Mouse (Mus musculus): ENCODE data around the gene Cd72. TPM values are rescaled to one million over a fixed set of nuclear protein-coding genes. Genes with fewer than 3 reads are reported as not detected.

The Cd72 gene
- polyA plus RNA-seq, 1 experiment: 11.4 TPM

DNA sequence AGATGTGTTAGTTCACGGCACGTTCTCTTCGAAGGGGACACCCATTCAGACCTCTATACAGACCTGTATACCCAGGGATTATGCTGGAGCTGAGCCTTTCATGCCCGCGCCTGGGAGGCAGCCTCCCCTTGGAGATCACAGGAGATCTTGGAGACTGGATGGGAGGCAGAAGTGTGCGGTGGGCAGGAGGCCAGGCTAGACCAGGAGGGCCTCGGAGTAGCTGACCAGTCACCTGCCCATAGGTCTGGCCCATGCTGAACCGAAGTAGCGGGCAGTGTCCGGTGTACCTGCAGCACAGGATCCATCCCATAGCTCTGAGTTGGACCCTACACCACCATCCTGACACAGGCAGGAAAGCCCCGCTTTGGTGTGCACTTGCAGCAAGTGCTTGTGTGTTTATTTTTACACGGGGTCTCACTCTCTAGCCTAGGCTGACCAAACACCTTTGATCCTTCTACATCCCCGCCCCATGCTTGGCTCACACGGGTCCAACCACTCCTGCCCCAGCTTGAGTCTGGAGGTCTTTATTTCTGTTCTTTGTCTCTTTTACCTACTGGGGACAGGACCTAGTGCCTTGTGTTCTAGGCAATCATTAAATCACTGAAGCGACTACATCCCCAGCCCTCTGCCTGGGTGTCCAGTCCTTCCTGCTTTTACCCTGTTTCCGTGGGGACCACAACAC lies 26.1 kb downstream of the Cd72 start:
- TF ChIP-seq POLR2A (IDR thresholded peaks at IDR 0.05; ENCODE audit: low read depth, low read length) (no peak), CTCF (IDR thresholded peaks at IDR 0.05; ENCODE audit: extremely low read depth, insufficient read length, insufficient replicate concordance, low read depth, low read length) (no peak)
- no peak overlapping the region for H3K27ac ChIP-seq (ENCODE audit: insufficient read depth, low read depth, low read length)
- H3K27me3 ChIP-seq (ENCODE audit: control insufficient read depth, insufficient read depth, low read length): no peaks in the 10 kb centered on the region
- no peak overlapping the region for H3K4me3 ChIP-seq (ENCODE audit: low read depth, low read length)
- 0 out of 2 replicates have a peak, but pooled peaks cover 8% of the 10 kb centered on the region for H3K4me1 ChIP-seq (ENCODE audit: control insufficient read depth, insufficient read depth, insufficient read length, low read length)
- WGBS: 49% methylated on average over 16 of the region's 16 CpGs
- H3K36me3 ChIP-seq (ENCODE audit: control insufficient read depth, insufficient read depth, low read length): peaks cover 7% of the 10 kb centered on the region

DNA sequence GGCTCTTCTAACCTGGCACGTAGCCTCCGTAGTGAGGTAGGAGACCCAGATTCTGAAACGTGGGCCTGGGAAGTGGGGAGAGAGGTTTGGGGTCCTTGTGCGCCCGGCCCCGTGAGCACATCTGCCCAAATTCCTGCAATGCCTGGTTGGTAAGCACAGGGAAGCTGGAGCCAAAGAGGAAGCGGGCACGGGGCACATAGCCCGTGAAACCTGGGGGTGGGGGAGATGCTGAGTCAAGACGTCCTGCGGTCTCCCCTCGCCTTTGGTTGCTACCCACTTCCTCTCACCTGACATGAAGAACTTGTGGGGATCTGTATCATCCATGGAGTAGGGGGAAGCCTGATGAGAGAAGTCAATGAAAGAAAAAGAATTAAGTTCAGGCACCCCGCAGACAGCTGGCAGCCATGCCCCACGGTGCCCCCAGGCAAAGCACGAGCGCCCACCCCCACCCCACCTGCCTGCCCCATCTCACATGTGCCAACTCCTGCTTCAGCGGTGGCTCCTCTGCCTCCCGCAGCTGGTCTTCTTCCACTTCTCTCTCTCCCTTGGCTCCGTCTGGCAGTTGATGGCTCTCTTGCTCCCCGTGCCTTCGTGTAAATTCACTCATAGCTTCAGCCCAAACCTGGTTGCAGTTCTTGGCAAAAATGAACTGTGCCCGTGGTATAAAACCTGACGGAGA lies 26.8 kb downstream of the Cd72 start:
- H3K27me3 ChIP-seq (ENCODE audit: control insufficient read depth, insufficient read depth, low read length): no peaks in the 10 kb centered on the region
- peaks cover 11% of the 10 kb centered on the region for H3K36me3 ChIP-seq (ENCODE audit: control insufficient read depth, insufficient read depth, low read length)
- TF ChIP-seq POLR2A (IDR thresholded peaks at IDR 0.05; ENCODE audit: low read depth, low read length) (no peak), CTCF (IDR thresholded peaks at IDR 0.05; ENCODE audit: extremely low read depth, insufficient read length, insufficient replicate concordance, low read depth, low read length) (no peak)
- no peak overlapping the region for H3K27ac ChIP-seq (ENCODE audit: insufficient read depth, low read depth, low read length)
- 0 out of 2 replicates have a peak, but pooled peaks cover 8% of the 10 kb centered on the region for H3K4me1 ChIP-seq (ENCODE audit: control insufficient read depth, insufficient read depth, insufficient read length, low read length)
- no peak overlapping the region for H3K4me3 ChIP-seq (ENCODE audit: low read depth, low read length)
- 56% methylated on average over 23 of the region's 23 CpGs for WGBS

DNA sequence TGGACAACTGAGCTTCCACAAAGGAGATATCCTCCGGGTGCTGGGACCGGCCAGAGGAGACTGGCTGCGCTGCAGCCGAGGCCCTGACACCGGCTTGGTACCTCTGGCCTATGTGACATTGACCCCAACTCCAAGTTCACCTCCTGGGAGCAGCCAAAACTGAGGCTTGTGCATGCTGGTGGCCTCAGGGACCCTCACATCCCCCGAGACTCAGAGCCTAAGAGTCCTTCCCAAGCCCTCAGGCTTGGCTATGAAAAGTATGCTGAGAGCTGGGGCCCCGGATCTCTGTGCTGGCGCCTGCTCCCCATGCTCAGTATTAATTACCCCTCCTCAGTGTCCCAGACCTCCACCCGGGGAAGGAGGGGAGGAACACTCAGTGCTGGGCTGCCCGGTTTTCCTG lies 27.9 kb downstream of the Cd72 start:
- WGBS: 82% methylated on average over 10 of the region's 10 CpGs
- H3K36me3 ChIP-seq (ENCODE audit: control insufficient read depth, insufficient read depth, low read length): peaks cover 14% of the 10 kb centered on the region
- TF ChIP-seq POLR2A (IDR thresholded peaks at IDR 0.05; ENCODE audit: low read depth, low read length) (no peak), CTCF (IDR thresholded peaks at IDR 0.05; ENCODE audit: extremely low read depth, insufficient read length, insufficient replicate concordance, low read depth, low read length) (no peak)
- H3K27ac ChIP-seq (ENCODE audit: insufficient read depth, low read depth, low read length): no peak overlapping the region
- 0 out of 2 replicates have a peak, but pooled peaks cover 6% of the 10 kb centered on the region for H3K4me1 ChIP-seq (ENCODE audit: control insufficient read depth, insufficient read depth, insufficient read length, low read length)
- H3K4me3 ChIP-seq (ENCODE audit: low read depth, low read length): no peak overlapping the region
- H3K27me3 ChIP-seq (ENCODE audit: control insufficient read depth, insufficient read depth, low read length): no peaks in the 10 kb centered on the region

DNA sequence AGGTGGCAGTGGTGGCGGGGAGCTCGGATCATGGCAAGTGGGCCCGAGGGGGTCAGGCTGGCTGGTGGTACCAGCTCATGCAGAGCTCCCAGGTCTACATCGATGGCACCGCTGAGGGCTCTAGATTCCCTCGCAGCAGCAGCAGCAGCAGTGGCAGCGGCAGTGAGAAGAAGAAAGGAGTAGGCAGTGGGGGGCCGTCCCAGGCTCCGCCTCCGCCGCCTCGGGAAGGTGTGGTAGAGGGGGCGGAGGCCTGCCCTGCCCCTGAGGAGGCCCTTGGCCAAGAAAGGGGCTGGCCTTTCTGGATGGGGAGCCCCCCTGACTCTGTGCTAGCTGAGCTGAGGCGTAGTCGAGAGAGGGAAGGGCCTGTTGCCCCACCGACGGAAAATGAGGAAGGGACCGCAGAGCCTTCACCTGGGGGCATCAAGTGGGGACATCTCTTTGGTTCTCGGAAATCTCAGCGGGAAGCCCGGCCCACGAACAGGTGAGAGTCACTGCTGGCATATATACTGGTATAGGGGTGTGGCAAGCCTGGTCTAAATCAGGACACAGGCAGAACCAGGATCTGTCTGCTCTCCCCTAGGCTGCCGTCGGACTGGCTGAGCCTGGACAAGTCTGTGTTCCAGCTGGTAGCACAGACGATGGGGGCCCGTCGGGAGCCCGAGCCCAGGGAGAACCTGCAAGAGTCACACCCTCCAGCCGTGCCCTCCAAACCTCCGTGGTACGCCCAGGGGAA lies 28.6 kb downstream of the Cd72 start:
- 32% methylated on average over 31 of the region's 31 CpGs for WGBS
- Histone ChIP-seq H3K27ac (ENCODE audit: insufficient read depth, low read depth, low read length) (no peak overlapping the region), H3K4me1 (ENCODE audit: control insufficient read depth, insufficient read depth, insufficient read length, low read length) (0 out of 2 replicates have a peak, but pooled peaks cover 6% of the 10 kb centered on the region), H3K27me3 (ENCODE audit: control insufficient read depth, insufficient read depth, low read length) (no peaks in the 10 kb centered on the region), H3K36me3 (ENCODE audit: control insufficient read depth, insufficient read depth, low read length) (peaks cover 14% of the 10 kb centered on the region), H3K4me3 (ENCODE audit: low read depth, low read length) (peak overlapping the region; percentile 30)
- TF ChIP-seq CTCF (IDR thresholded peaks at IDR 0.05; ENCODE audit: extremely low read depth, insufficient read length, insufficient replicate concordance, low read depth, low read length): no peak
- TF ChIP-seq POLR2A (IDR thresholded peaks at IDR 0.05; ENCODE audit: low read depth, low read length): no peak

DNA sequence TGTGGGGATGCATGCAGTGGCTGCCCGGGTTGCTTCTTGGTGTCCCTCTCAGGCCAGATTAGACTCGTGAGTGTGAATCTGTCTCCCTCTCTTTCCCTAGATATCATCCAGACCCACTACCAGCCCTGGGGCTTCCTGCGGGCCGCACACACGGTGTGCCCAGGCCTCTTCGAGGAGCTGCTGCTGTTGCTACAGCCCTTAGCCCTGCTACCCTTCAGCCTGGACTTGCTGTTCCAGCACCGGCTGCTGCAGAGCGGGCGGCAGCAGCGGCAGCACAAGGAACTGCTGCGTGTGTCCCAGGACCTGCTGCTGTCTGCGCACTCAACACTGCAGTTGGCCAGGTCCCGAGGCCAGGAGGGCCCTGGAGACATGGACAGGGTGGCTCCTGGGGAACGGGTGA lies 29.2 kb downstream of the Cd72 start:
- TF ChIP-seq CTCF (IDR thresholded peaks at IDR 0.05; ENCODE audit: extremely low read depth, insufficient read length, insufficient replicate concordance, low read depth, low read length): no peak
- TF ChIP-seq POLR2A (IDR thresholded peaks at IDR 0.05; ENCODE audit: low read depth, low read length): no peak
- Histone ChIP-seq H3K4me3 (ENCODE audit: low read depth, low read length) (peak overlapping the region; percentile 30), H3K27me3 (ENCODE audit: control insufficient read depth, insufficient read depth, low read length) (no peaks in the 10 kb centered on the region)

DNA sequence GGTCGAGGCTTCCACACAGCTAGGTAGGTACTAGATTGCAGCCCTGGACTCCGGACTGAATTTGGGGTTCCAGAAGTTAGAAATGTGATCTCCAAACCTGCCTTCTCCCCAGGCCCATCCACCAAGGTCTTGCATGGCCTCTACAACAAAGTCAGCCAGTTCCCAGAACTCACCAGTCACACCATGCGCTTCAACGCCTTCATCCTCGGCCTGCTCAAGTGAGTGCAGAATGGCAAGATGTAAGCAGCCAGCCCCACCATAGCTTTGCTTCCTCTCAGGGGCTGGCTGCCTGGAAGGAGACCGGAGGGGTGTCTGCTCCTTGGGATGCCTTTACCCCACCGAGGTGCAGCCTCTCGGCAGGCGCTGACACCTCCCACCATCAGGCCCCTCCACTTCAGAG lies 30.4 kb downstream of the Cd72 start:
- 91% methylated on average over 9 of the region's 9 CpGs for WGBS
- no peak overlapping the region for H3K4me3 ChIP-seq (ENCODE audit: low read depth, low read length)
- H3K27me3 ChIP-seq (ENCODE audit: control insufficient read depth, insufficient read depth, low read length): no peaks in the 10 kb centered on the region
- 0 out of 2 replicates have a peak, but pooled peaks cover 6% of the 10 kb centered on the region for H3K4me1 ChIP-seq (ENCODE audit: control insufficient read depth, insufficient read depth, insufficient read length, low read length)
- H3K27ac ChIP-seq (ENCODE audit: insufficient read depth, low read depth, low read length): no peak overlapping the region
- H3K36me3 ChIP-seq (ENCODE audit: control insufficient read depth, insufficient read depth, low read length): peaks cover 14% of the 10 kb centered on the region
- TF ChIP-seq POLR2A (IDR thresholded peaks at IDR 0.05; ENCODE audit: low read depth, low read length) (no peak), CTCF (IDR thresholded peaks at IDR 0.05; ENCODE audit: extremely low read depth, insufficient read length, insufficient replicate concordance, low read depth, low read length) (no peak)

More for the DNA sequence above, 29.2 kb downstream of the Cd72 start:
- WGBS: 54% methylated on average over 14 of the region's 14 CpGs
- Histone ChIP-seq H3K36me3 (ENCODE audit: control insufficient read depth, insufficient read depth, low read length) (peaks cover 14% of the 10 kb centered on the region), H3K4me1 (ENCODE audit: control insufficient read depth, insufficient read depth, insufficient read length, low read length) (0 out of 2 replicates have a peak, but pooled peaks cover 6% of the 10 kb centered on the region), H3K27ac (ENCODE audit: insufficient read depth, low read depth, low read length) (no peak overlapping the region)
